Mouse (Mus musculus) hindbrain, embryonic 13.5 days (tissue): ENCODE measurements at regions not wholly inside any gene's neighbourhood (a gene's known extent, or its start where the extent isn't known, plus 50 kb on each side); places are given as distances from the start of the nearest gene placed in this dataset.

Experiments
- ATAC-seq: fragments of 200-750 bp; cut with Nextera tagmentation; 2 replicates; pipeline ENCODE4 v1.8.0; 2017; ENCODE audit warnings: moderate TSS enrichment; ENCODE audit not compliant: low FRiP score
- H3K27ac ChIP-seq: fragments of 300-500 bp; sonication (generic); 2 replicates; pipeline ENCODE4 v1.5.1; 2015; ENCODE audit warnings: inconsistent platforms, mild to moderate bottlenecking, moderate library complexity
- H3K27me3 ChIP-seq: fragments of 300-500 bp; sonication (generic); 2 replicates; pipeline ENCODE4 v1.6.1; 2015; ENCODE audit warnings: mild to moderate bottlenecking, inconsistent platforms
- H3K36me3 ChIP-seq: fragments of 300-500 bp; sonication (generic); 2 replicates; pipeline ENCODE4 v1.6.1; 2015; ENCODE audit warnings: mild to moderate bottlenecking, inconsistent platforms
- H3K4me1 ChIP-seq: fragments of 300-500 bp; sonication (generic); replicated peaks from 2 replicates; pipeline ENCODE4 v1.6.1; 2015; ENCODE audit warnings: inconsistent platforms
- H3K4me2 ChIP-seq: fragments of 300-500 bp; sonication (generic); 2 replicates; pipeline ENCODE4 v1.6.1; 2015; ENCODE audit warnings: inconsistent platforms, mild to moderate bottlenecking, moderate library complexity
- H3K4me3 ChIP-seq: fragments of 300-500 bp; sonication (generic); 2 replicates; pipeline ENCODE4 v1.5.1; 2015; ENCODE audit warnings: mild to moderate bottlenecking, inconsistent platforms
- H3K9ac ChIP-seq: fragments of 300-500 bp; sonication (generic); 2 replicates; pipeline ENCODE4 v1.6.1; 2015; ENCODE audit warnings: mild to moderate bottlenecking, inconsistent platforms
- H3K9me3 ChIP-seq: fragments of 300-500 bp; sonication (generic); 2 replicates; pipeline ENCODE4 v1.6.1; 2016; ENCODE audit warnings: inconsistent platforms
- WGBS: fragments of 180-500 bp; shearing (Covaris S2); methylation state at CpG from one replicate; pipeline ENCODE4 v1.1.7; 2015; 5-methylcytosine and 5-hydroxymethylcytosine counted together

DNA sequence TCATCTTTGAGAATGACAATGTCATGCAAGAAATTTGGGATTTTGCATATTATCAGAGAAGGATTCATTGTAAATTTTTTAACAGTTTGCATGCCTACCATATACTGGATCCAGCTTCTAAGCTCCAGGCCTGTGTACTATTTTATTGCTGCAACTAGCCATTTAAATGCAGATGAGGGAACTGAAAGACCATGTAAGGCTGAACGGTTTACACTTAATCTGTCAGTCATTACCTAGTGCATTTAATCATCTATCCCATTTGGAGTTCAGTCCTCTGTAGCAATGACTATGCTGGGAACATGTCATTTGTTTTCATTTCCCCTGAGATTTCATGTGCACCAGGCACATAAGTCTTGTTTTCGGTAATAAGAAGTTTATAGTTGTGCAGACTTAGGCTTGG, 631.8 kb upstream of the Gm21961 start:
- ATAC-seq, result no peak
- Histone ChIP-seq H3K36me3 (no peaks in the 10 kb centered on the region), H3K9me3 (no peaks in the 10 kb centered on the region), H3K9ac (no peak overlapping the region), H3K4me3 (no peak overlapping the region), H3K27me3 (no peaks in the 10 kb centered on the region), H3K27ac (no peak overlapping the region), H3K4me2 (no peak overlapping the region), H3K4me1 (no peaks in the 10 kb centered on the region)
- WGBS, result 50% methylated on average over 2 of the region's 2 CpGs

DNA sequence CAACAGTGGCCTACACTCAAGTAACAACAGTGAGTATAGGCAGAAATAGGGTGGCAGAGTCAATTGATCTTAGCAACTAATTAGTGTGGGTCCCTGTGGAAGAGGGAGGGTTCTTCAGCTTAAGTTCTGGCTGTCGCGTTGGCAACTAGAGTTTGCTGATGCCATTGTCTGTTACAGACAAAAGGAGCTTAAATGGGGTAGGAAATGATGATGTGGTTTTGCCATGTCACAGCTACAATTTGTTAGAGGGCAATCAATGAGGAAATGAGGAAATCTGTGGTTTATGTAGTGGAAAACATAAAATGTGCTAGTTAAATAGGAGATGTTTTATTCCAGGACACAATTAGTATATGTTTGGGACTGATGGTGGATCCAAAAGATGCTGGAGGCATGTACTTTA, 624.8 kb upstream of the Gm21961 start:
- H3K4me1 ChIP-seq, result no peaks in the 10 kb centered on the region
- no peak for ATAC-seq
- H3K9me3 ChIP-seq, result no peaks in the 10 kb centered on the region
- no peak overlapping the region for H3K4me2 ChIP-seq
- no peak overlapping the region for H3K4me3 ChIP-seq
- 51% methylated on average over 2 of the region's 2 CpGs for WGBS
- H3K27ac ChIP-seq, result no peak overlapping the region
- H3K36me3 ChIP-seq, result no peaks in the 10 kb centered on the region
- H3K9ac ChIP-seq, result no peak overlapping the region
- no peaks in the 10 kb centered on the region for H3K27me3 ChIP-seq

DNA sequence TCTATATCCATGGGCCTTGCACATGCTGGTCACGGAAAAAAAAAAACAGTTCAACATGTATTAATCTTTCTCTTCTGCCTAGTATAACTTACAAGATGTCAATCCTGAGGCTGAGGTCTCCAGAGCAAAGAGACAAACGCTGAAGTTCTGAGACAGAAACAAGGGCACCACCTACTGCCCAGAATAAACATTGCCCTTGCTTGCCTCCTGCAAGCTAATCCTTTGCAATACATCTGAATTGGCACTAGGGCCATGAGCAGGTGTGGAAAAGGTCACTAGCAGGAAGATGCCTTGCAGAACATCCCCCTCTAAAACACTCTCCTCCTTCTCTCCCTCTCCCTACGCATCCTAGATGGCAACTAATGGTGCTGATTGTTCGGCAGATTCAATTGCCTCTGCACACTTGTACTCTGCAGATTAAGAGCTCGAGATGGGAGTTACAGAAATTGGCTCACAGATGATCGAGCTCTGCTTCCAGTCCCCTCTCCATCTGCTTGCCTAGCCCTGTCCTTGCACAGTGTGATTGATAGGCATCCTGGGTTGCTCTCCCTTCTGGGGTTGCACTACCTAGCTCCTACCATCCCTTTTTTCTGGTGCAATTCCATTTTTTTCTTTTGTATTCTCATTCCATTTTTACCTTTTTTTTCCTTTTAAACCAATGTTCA, 622.9 kb upstream of the Gm21961 start:
- H3K36me3 ChIP-seq, result no peaks in the 10 kb centered on the region
- no peak overlapping the region for H3K4me3 ChIP-seq
- no peak overlapping the region for H3K4me2 ChIP-seq
- WGBS, result 42% methylated on average over 6 of the region's 6 CpGs
- no peaks in the 10 kb centered on the region for H3K9me3 ChIP-seq
- no peaks in the 10 kb centered on the region for H3K4me1 ChIP-seq
- no peaks in the 10 kb centered on the region for H3K27me3 ChIP-seq
- no peak overlapping the region for H3K27ac ChIP-seq
- no peak overlapping the region for H3K9ac ChIP-seq
- peak; percentile 87 for ATAC-seq

DNA sequence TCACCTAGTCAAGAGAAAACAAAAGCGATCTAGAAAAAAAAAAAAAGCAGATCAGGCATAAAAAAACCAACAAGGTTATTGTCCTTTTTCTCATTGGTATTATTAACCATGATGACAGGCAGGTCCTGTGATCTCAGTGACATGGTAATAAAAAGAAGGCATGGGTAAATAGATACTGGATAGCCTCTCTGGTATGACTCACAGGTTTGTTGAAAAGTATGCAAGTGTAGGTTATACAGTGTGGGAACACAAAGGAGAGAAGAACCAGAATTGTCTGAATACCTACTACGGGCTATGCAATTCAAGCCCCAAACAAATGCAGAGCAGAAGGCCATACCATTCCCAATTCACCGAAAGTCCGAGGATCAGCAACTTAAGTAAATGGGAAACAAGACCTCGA, 617.7 kb upstream of the Gm21961 start:
- WGBS, result 86% methylated on average over 5 of the region's 5 CpGs
- Histone ChIP-seq H3K27me3 (no peaks in the 10 kb centered on the region), H3K27ac (no peak overlapping the region), H3K4me1 (no peaks in the 10 kb centered on the region), H3K4me2 (no peak overlapping the region), H3K9me3 (no peaks in the 10 kb centered on the region), H3K9ac (no peak overlapping the region), H3K36me3 (no peaks in the 10 kb centered on the region), H3K4me3 (no peak overlapping the region)
- no peak for ATAC-seq

DNA sequence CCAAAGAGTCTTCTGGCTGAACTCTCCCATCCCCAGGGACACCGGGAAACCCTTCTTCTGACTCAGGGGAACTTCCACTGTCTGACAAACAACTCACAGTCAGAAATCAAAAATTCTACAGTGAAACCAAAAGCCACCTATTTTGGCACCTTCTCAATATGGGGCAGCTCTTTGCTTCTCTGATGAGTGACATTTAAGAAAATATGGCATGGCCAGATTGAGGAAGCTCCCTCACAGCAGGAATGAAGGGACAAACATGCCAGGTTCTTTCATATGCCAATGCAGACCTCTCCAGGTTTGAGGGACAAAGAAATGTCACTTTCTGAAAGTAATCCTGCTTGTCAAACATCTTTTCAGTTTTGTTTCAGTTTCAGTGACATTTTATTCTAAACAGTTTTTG, 615.8 kb upstream of the Gm21961 start:
- Histone ChIP-seq H3K9me3 (no peaks in the 10 kb centered on the region), H3K27me3 (no peaks in the 10 kb centered on the region), H3K27ac (no peak overlapping the region), H3K9ac (no peak overlapping the region), H3K4me3 (no peak overlapping the region), H3K36me3 (no peaks in the 10 kb centered on the region), H3K4me1 (no peaks in the 10 kb centered on the region), H3K4me2 (no peak overlapping the region)
- no peak for ATAC-seq
- 86% methylated on average over 1 of the region's 1 CpGs for WGBS

DNA sequence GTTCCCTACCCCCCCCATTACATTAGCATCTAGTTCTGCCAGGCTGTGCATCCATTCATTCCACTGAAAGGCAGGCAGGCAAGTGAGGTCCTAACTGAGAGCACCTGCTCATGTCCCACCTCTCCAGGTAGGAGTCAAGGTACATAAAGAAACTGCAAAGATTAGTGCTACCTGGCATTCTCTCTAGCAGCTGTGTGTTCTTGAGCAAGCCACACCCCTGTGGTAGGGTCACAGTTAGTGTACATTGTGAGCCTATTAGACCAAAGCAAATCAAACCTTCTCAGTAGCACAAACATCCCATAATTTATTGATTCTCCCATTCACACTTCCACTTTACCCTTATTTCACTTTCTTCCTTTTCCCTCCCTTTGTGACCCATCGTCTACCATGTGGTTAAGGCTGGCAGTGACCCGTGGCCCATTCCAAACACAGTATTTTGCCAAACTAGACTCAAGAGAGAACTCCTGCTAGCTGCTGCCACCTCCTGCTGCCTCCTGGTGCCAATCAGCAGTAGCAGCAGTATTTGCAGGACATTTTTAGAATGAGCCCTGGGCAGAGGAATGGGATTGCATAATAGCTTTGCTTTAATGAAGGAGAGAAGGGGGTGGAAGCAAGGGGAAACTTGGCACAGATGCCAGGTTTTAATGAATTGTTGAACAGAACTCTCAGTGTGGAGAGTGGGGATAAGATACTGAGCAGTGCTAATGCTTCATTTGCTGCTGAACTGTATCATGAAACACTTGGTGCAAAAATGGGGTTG, 578.2 kb upstream of the Gm21961 start:
- ATAC-seq, result peak; percentile 87
- Histone ChIP-seq H3K4me2 (no peak overlapping the region), H3K4me3 (no peak overlapping the region), H3K9me3 (no peaks in the 10 kb centered on the region), H3K9ac (no peak overlapping the region), H3K4me1 (no peaks in the 10 kb centered on the region), H3K36me3 (no peaks in the 10 kb centered on the region), H3K27me3 (no peaks in the 10 kb centered on the region), H3K27ac (no peak overlapping the region)
- 54% methylated on average over 2 of the region's 2 CpGs for WGBS

DNA sequence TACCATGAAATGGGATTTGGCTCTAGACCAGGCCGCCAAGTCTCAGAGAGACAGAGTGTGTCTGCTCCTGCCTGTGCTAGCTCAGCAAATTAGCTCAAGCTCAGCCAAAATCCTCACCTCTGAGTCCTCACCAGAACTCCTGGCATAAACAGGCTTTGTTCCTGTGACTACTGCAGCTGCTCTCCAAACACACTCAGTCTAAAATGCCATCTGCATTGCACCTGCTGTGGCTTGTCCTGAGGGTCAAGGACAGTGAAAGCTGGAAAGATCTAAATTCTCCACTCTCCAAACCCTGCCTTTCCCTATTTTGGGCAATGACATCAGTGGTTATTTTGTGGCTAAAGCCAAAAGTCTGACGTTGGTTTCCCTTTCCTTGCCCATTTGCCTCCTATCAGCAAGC, 570.9 kb upstream of the Gm21961 start:
- no peak overlapping the region for H3K9ac ChIP-seq
- H3K27ac ChIP-seq, result no peak overlapping the region
- H3K9me3 ChIP-seq, result no peaks in the 10 kb centered on the region
- no peaks in the 10 kb centered on the region for H3K27me3 ChIP-seq
- no peaks in the 10 kb centered on the region for H3K36me3 ChIP-seq
- H3K4me3 ChIP-seq, result no peak overlapping the region
- WGBS, result 86% methylated on average over 2 of the region's 2 CpGs
- H3K4me2 ChIP-seq, result no peak overlapping the region
- no peaks in the 10 kb centered on the region for H3K4me1 ChIP-seq
- no peak for ATAC-seq

DNA sequence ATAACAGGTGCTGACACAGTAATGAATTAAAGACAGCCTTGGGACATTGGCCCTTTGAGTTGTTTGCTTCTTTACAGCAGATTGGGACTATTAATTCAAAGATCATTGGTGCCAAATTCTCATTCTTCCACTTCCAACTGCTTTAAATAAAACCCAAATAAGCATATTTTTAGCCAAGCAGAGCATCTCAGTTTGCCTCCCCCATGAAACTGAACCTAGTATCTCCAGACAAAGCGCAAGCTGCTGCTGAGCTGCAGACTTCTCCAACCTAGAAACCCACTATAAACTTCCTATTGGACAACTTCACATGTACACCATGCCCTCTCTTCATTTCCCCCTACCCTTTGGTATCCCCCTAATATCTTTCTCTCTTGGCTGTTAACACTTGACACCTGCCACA, 564.6 kb upstream of the Gm21961 start:
- Histone ChIP-seq H3K4me3 (no peak overlapping the region), H3K9me3 (no peaks in the 10 kb centered on the region), H3K27ac (no peak overlapping the region), H3K9ac (no peak overlapping the region), H3K4me2 (no peak overlapping the region), H3K4me1 (no peaks in the 10 kb centered on the region), H3K36me3 (no peaks in the 10 kb centered on the region), H3K27me3 (no peaks in the 10 kb centered on the region)
- no peak for ATAC-seq
- 95% methylated on average over 1 of the region's 1 CpGs for WGBS

DNA sequence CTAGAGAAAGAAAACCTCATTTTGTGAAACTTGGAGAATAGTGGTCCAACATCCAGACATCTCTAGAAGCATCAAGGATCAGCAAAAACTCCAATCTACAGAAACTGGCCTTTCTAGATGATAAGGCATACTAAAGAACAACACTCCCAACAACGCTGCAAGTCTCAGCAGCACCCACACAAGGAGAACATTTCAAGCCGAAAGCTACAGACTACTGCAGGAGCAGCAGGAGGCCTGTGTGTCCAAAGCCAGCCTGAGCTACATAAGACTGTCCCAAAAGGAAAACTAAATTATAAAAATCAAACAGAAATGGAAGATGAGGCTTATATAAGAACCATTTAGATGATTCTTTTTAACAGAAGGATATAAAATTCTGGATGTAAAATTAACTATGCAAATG, 553.2 kb upstream of the Gm21961 start:
- 88% methylated on average over 2 of the region's 2 CpGs for WGBS
- Histone ChIP-seq H3K36me3 (no peaks in the 10 kb centered on the region), H3K9ac (no peak overlapping the region), H3K4me3 (no peak overlapping the region), H3K27ac (no peak overlapping the region), H3K4me1 (no peaks in the 10 kb centered on the region), H3K9me3 (no peaks in the 10 kb centered on the region), H3K27me3 (no peaks in the 10 kb centered on the region), H3K4me2 (no peak overlapping the region)
- no peak for ATAC-seq

DNA sequence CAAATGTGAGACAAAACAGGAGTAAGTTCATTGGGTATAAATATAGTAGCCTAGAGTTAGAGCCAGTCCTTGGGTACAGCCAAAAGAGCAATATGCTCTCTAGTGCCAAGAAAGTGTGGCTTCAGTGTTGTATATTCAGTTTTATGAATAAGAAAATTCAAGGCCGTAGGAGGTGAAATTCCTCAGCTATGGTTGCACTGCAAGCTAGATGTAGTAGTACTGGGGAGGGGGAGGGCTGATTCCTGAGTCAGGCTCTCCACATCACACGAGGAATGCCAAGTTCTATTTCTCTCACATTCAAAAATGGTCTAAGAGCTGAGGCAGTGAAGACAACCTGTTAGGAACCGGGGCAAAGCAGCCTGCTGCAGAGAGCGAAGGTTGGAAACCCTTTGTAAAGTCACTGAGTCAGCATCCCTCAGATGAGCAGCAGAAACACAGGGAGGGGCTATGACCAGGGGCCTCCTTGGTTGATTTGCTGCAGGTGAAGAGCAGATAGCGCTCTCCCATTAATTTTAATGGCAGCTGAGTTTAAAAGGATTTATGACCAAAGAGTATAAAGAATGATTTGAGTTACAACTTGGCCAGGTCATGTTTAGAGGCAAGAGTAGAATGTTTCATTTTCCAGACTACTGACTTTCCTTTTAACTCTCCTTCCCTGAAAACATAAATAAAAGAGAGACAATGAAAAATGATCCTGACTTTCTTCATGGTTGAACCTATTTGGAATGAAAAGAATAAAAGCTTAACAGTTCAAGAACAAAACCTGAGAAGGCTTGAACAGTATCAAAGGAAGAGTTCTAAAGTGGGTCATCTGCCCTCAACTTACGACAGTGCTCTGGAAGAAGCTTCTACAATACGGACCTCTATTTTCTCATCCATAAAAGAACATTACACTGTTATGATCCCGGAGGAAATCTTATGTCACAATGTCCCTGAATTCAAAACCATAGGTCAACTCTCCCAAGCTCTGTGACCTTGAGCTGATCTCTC, 543.4 kb upstream of the Gm21961 start:
- H3K36me3 ChIP-seq, result no peaks in the 10 kb centered on the region
- no peak overlapping the region for H3K4me3 ChIP-seq
- no peak overlapping the region for H3K9ac ChIP-seq
- H3K27ac ChIP-seq, result no peak overlapping the region
- H3K4me1 ChIP-seq, result no peaks in the 10 kb centered on the region
- H3K9me3 ChIP-seq, result no peaks in the 10 kb centered on the region
- H3K4me2 ChIP-seq, result no peak overlapping the region
- no peak for ATAC-seq
- WGBS, result 70% methylated on average over 8 of the region's 8 CpGs
- H3K27me3 ChIP-seq, result no peaks in the 10 kb centered on the region

DNA sequence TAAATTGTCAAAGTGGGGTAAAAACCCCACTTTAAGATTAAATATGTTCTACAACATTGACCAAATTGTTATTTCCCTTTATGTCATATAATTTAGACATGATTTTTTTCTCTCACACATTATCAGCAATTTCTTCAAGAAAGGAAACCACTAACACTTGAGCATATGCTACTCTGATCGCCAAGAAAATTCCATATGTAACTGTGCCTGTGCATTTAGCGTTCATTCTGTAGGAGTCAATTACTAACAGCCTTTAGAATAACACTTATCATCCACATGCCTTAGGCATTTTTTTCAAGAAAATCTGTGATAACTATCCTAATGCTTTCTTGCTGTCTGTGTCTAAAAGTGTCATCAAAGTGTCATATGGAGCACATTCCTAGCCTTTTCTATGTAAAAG, 534.3 kb upstream of the Gm21961 start:
- WGBS, result 90% methylated on average over 2 of the region's 2 CpGs
- Histone ChIP-seq H3K9ac (no peak overlapping the region), H3K9me3 (no peaks in the 10 kb centered on the region), H3K36me3 (no peaks in the 10 kb centered on the region), H3K4me1 (no peaks in the 10 kb centered on the region), H3K4me2 (no peak overlapping the region), H3K4me3 (no peak overlapping the region), H3K27me3 (no peaks in the 10 kb centered on the region), H3K27ac (no peak overlapping the region)
- no peak for ATAC-seq

DNA sequence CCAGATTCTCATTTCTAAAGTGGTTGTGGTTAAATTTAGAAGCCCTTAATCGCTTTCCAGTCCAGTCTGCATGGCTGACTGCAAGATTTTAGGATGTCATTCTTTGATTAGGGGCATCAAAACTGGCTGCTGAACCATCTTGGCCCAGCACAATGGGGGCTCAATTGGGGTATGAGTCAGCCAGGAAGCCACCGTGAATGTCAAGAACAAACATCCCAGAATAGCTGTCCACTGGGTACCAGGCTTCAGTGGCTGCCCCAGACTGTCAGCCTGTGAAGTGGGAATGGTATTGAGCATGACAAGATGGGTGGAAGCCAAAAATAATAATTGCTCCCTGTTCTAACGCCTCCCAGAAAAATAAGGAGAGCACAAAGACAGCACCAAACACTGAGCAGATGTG, 520.9 kb upstream of the Gm21961 start:
- H3K4me1 ChIP-seq, result no peaks in the 10 kb centered on the region
- no peak for ATAC-seq
- WGBS, result 78% methylated on average over 3 of the region's 3 CpGs
- no peak overlapping the region for H3K27ac ChIP-seq
- no peaks in the 10 kb centered on the region for H3K36me3 ChIP-seq
- H3K27me3 ChIP-seq, result no peaks in the 10 kb centered on the region
- no peak overlapping the region for H3K4me2 ChIP-seq
- H3K4me3 ChIP-seq, result no peak overlapping the region
- no peak overlapping the region for H3K9ac ChIP-seq
- no peaks in the 10 kb centered on the region for H3K9me3 ChIP-seq
